Mouse (Mus musculus): Measurements from ENCODE around the gene Asb14. TPM values are rescaled to one million over a fixed set of nuclear protein-coding genes. Genes with fewer than 3 reads are reported as not detected.
"Not testable (repeated sequence)": the region's sequence is repeated elsewhere in the genome, so short reads cannot be mapped to it uniquely, and the experiment has no call there.

Gene Asb14
- total RNA-seq (2017), result not detected in 2 replicates

GRCm38 (mm10) chr14:26894392-26894791 is at the start of gene Asb14:
Gene Asb14 (plus strand): TSS chr14:26894557.
- ATAC-seq (ENCODE audit: extremely low read depth, insufficient number of reproducible peaks, low FRiP score, poor library complexity, severe bottlenecking), result no peak

DNA sequence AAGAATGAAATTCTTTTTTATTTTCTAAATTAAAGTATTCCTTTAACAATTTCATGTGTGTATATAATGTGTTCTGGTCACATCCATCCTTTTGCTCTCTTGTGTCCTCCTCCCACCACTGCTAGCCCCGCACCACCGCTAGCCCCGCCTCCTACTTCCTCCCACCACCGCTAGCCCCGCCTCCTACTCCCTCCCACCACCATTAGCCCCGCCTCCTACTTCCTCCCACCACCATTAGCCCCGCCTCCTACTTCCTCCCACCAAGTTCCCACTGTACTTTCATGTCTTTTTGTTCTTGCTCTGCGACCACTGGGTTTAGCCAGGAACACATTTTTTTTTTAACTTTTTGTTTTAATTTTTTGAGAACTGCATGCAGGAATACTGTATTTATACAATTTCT is 41.3 kb upstream of the Asb14 start:
- no peak for ATAC-seq (ENCODE audit: extremely low read depth, insufficient number of reproducible peaks, low FRiP score, poor library complexity, severe bottlenecking)

DNA sequence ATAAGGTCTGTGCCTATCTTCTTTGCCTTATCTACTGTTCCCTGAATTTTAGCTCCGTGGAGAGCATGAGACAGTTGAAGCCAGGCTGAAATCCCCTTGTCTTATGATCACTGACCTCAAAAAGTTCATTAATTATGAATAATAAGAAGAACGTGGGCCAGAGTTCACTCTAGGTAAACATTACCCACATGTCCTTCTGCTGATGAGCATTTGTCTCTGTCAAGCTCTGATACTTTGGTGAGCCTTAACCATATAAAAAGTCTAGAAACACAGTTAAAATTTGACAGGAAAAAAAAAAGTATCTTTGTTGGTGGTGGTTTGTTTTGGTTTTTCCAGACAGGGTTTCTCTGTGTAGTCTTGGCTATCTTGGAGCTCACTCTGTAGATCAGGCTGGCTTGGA is 40.3 kb upstream of the Asb14 start:
- no peak for ATAC-seq (ENCODE audit: extremely low read depth, insufficient number of reproducible peaks, low FRiP score, poor library complexity, severe bottlenecking)

DNA sequence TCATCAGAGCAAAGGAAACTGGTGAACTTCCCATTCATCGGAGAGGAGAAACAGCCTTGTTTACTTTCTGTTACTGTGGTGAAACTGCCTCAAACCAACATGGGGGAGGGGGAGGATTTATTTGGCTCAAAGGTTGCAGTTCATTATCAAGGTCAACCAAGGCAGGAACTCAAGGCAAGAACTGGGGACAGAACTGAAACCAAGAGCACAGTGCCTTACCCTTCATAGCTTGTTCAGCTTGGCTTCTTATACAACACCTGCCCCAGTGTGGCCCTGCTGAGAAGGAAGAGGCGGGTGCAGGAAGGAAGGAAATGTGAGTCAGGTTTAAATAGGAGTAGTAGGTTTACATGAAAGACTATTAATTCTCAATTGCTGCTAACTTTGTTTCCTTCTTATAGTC is 36.0 kb upstream of the Asb14 start:
- ATAC-seq (ENCODE audit: extremely low read depth, insufficient number of reproducible peaks, low FRiP score, poor library complexity, severe bottlenecking), result peak; percentile 71; the same call in 1 of the 2 replicates

DNA sequence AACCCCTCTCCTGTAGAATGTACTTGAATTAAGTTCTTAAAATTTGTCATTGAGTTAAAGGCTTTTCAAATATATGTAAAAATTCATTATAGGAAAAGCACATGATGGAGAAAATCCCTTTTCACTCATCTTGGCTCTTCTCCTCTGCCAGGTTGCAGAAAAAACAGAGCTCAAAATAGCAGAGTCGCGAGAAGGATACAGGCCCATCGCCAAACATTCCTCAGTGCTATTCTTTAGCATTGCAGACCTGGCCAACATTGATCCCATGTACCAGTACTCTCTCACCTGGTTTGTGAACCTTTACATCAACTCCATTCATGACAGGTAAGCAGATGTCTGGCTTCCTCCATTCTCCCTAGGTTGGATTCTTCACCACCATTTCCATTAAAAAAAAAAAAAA is 35.3 kb upstream of the Asb14 start:
- ATAC-seq (ENCODE audit: extremely low read depth, insufficient number of reproducible peaks, low FRiP score, poor library complexity, severe bottlenecking), result no peak

GRCm38 (mm10) chr14:26867356-26867755 is 27.0 kb upstream of the Asb14 start:
- ATAC-seq (ENCODE audit: extremely low read depth, insufficient number of reproducible peaks, low FRiP score, poor library complexity, severe bottlenecking), result no peak

DNA sequence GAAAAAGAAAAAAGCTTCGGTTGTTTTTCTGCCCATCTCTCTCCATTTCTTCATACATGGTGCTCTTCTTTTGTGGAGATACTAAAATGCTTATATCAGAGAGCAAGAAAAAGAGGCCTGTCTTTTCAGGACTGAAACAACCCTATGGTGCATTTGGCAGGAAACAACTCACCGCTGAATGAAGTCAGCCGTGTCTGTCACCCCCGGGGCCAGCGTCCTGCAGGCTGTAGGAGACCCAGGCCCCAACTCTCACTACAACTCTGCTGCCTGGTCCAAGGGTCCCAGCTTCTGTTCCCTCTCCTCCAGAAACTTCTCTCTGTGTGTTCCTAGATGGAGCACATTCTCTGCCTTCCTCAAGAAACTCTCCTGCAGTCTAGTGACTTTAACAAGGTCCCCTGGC is 26.1 kb upstream of the Asb14 start:
- no peak for ATAC-seq (ENCODE audit: extremely low read depth, insufficient number of reproducible peaks, low FRiP score, poor library complexity, severe bottlenecking)

GRCm38 (mm10) chr14:26878756-26879155 is 15.6 kb upstream of the Asb14 start:
- no peak for ATAC-seq (ENCODE audit: extremely low read depth, insufficient number of reproducible peaks, low FRiP score, poor library complexity, severe bottlenecking)

DNA sequence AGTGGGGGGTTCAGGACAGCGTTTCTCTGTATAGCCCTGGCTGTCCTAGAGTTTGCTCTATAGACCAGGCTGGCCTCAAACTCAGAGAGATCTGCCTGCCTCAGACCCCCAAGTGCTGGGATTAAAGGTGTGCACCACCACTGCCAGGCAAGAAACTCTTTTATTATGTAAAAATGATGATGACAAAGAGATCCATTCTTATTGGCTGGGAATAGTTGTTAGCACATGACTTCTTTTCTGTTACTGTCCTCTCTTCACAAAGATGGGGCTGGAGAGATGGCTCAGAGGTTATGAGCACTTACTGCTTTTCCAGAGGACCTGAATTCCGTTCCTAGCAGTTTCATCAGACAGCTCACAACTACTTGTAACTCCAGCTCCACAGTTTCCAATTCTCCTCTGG is 14.4 kb upstream of the Asb14 start:
- no peak for ATAC-seq (ENCODE audit: extremely low read depth, insufficient number of reproducible peaks, low FRiP score, poor library complexity, severe bottlenecking)

DNA sequence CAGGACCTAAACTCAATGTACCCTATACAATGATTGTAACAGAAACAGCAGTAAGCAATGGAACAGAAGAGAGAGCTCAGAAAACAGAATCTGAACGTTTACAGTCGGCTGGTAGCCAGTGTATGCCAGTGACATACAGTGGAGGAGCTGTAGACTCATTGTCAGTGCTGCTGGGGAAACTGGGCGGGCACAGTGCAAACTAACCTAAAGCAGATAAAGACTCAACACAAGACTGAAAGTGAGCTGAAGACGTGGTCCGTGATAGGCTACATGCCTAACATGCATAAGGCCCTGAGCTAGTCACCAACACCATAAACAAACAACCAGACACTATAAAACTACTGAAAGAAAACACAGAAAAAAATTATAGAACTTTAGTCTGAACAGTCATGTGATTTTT is 12.7 kb upstream of the Asb14 start:
- ATAC-seq (ENCODE audit: extremely low read depth, insufficient number of reproducible peaks, low FRiP score, poor library complexity, severe bottlenecking), result no peak

DNA sequence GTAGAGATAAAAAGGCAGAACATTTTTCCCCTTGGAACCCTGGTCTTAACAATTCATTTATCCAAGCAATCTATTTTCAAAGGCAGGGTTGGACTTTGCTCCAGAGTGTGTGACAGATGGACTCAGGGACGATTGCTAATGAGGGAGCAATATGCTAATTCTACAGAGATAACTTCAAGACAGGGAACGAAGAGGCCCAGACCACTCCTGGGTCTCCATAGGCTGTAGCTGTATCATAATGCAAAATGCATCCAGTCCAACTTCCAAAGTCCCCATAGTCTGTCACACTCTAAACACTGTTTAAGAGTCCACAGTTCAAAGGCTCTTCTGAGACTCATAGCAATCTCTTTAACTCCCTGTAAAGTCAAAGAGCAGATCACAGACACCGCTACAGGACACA is 7.1 kb upstream of the Asb14 start:
- ATAC-seq (ENCODE audit: extremely low read depth, insufficient number of reproducible peaks, low FRiP score, poor library complexity, severe bottlenecking), result no peak

DNA sequence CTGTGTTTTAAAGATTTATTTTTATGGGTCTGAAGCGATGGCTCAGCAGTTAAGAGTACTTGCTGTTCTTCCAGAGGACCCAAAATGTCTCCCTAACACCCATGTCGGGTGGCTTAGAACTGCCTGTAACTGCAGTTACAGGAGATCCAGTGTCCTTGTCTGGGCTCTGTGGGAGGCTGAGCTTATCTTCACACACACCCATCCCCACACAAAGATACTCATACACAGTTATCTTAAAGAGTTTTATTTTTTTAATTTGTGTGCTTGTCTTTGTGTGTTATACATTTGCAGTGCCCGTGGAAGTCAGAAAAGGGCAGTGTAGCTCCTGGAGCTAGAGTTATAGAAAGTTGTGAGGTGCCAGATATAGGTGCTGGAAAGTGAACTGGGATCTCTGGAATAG is 3.6 kb upstream of the Asb14 start:
- no peak for ATAC-seq (ENCODE audit: extremely low read depth, insufficient number of reproducible peaks, low FRiP score, poor library complexity, severe bottlenecking)

- no peak for ATAC-seq (ENCODE audit: extremely low read depth, insufficient number of reproducible peaks, low FRiP score, poor library complexity, severe bottlenecking)
These were observed 5.1 kb downstream of the Asb14 start for GRCm38 (mm10) chr14:26899490-26899889.

GRCm38 (mm10) chr14:26900893-26901292 is 6.5 kb downstream of the Asb14 start:
- no peak for ATAC-seq (ENCODE audit: extremely low read depth, insufficient number of reproducible peaks, low FRiP score, poor library complexity, severe bottlenecking)

DNA sequence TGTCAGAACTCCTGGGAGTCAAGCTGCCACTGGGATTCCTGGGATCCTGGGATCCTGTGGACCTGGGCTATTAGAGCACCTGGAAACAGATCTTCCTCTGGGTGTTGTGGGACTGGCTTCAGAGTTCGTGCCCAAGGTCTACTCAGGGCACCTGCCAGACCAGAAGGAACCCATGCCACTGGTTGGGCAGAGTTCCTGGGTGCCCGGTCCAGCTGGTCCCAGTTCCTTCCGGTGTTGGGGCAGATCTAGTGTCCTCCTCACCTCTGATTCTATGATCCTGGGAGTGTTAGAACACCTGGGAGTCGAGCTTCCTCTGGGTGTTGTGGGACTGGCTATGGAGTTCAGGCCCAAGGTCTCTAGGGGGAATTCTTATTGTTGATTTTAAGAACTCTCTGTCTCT is 13.0 kb downstream of the Asb14 start:
- no peak for ATAC-seq (ENCODE audit: extremely low read depth, insufficient number of reproducible peaks, low FRiP score, poor library complexity, severe bottlenecking)

- not testable (repeated sequence) for ATAC-seq (ENCODE audit: extremely low read depth, insufficient number of reproducible peaks, low FRiP score, poor library complexity, severe bottlenecking)
These were observed 16.1 kb downstream of the Asb14 start for GRCm38 (mm10) chr14:26910461-26910860.

- no peak for ATAC-seq (ENCODE audit: extremely low read depth, insufficient number of reproducible peaks, low FRiP score, poor library complexity, severe bottlenecking)
These were observed 16.8 kb downstream of the Asb14 start for GRCm38 (mm10) chr14:26911201-26911600.

GRCm38 (mm10) chr14:26911826-26912225 is 17.5 kb downstream of the Asb14 start:
- ATAC-seq (ENCODE audit: extremely low read depth, insufficient number of reproducible peaks, low FRiP score, poor library complexity, severe bottlenecking), result no peak

- ATAC-seq (ENCODE audit: extremely low read depth, insufficient number of reproducible peaks, low FRiP score, poor library complexity, severe bottlenecking), result no peak
These were observed 19.4 kb downstream of the Asb14 start for GRCm38 (mm10) chr14:26913681-26914268.

- no peak for ATAC-seq (ENCODE audit: extremely low read depth, insufficient number of reproducible peaks, low FRiP score, poor library complexity, severe bottlenecking)
These were observed 25.0 kb downstream of the Asb14 start for GRCm38 (mm10) chr14:26919310-26919709.

GRCm38 (mm10) chr14:26923702-26924421 is 29.5 kb downstream of the Asb14 start:
- no peak for ATAC-seq (ENCODE audit: extremely low read depth, insufficient number of reproducible peaks, low FRiP score, poor library complexity, severe bottlenecking)
